Mouse (Mus musculus): ENCODE results near the gene Clic1. TPM values are rescaled to one million over a fixed set of nuclear protein-coding genes. Genes with fewer than 3 reads are reported as not detected.
A peak's percentile ranks its signal among the peaks of the same experiment; 100 is the strongest.

Gene Clic1
- polyA plus RNA-seq (2012; rRNA removed) = 229 and 236 TPM in 2 replicates
- 103 and 108 TPM in 2 replicates for polyA plus RNA-seq (2014; fragmentation: Nextera tagmentation; extraction: Ambion mirVana)

GRCm38 (mm10) chr17:35049561-35050016 is at the start of gene Clic1:
TSS of gene Clic1 (plus strand) at chr17:35049966.
- peaks cover 26% of the 10 kb centered on the region for H3K36me3 ChIP-seq (ENCODE audit: control insufficient read depth, insufficient read depth, low read length)
- peaks cover 41% of the 10 kb centered on the region for H3K4me1 ChIP-seq (ENCODE audit: control insufficient read depth, insufficient read depth, low read length)
- WGBS = 3% methylated on average over 11 of the region's 11 CpGs
- H3K4me2 ChIP-seq (replicated peaks; ENCODE audit: low read depth, low read length, severe bottlenecking) = peak within 1 kb of the TSS; percentile 91
- TF ChIP-seq POLR2A (IDR thresholded peaks at IDR 0.05; ENCODE audit: borderline replicate concordance, extremely low read depth, insufficient read depth, insufficient read length) = peak; percentile 49; the same call in 1 of the 2 replicates
- H3K9me3 ChIP-seq (ENCODE audit: control insufficient read depth, low read length) = no peaks in the 10 kb centered on the region
- ATAC-seq (ENCODE audit: low FRiP score, low read depth) = peak; percentile 4; the same call in 1 of the 2 replicates
- H3K4me3 ChIP-seq (replicated peaks; ENCODE audit: low read length) = peak within 1 kb of the TSS; percentile 63
- peak within 1 kb of the TSS; percentile 97 for H3K27ac ChIP-seq (replicated peaks; ENCODE audit: low read depth, low read length)
- H3K9ac ChIP-seq (ENCODE audit: low read depth, low read length, severe bottlenecking) = peak within 1 kb of the TSS; percentile 79
- no peaks in the 10 kb centered on the region for H3K27me3 ChIP-seq (ENCODE audit: control insufficient read depth, insufficient read depth, low read length)
- peak; percentile 92 for DNase-seq (ENCODE audit: low spot score)

DNA sequence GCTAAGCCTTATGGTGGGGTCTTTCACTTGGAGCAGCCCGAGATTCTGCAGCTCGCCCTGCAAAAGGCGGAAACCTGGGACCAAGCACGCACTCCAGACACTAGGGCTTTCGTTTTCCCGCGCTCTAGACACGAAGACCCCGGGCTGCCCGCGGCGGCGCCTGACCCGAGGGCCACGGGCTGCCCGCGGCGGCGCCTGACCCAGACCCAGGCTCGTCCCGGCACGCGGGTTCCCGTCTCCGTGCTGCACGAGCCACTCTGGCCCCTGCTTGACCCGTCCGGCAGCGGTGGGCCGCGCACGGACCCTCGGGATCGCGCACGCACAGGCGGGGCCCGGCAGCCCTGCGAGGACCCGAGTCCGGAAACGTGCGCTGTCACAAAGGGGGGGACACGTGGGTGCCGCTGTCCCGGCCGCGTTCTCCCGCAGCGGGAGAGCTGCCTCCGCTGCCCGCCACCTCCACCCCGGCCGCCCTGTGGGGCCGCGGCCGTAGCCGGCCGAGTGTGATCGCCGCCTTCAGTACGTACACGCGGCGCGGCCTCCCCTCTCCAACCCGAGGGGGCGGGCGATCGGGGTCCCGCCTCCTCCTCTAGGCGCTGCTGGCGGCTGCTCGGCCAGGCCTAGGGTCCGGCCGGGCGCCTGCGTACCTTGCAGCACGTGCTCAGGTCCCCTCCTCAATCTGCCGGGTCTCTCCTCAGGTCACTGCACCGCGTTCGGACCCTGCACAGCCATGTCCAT is 48.9 kb upstream of the Clic1 start, which contains the start of gene Vars:
Gene Vars (plus strand): TSS at position 271 of the 735 bp plus-strand sequence.
- Histone ChIP-seq H3K4me3 (replicated peaks; ENCODE audit: low read length) (peak within 1 kb of the TSS; percentile 91), H3K4me2 (replicated peaks; ENCODE audit: low read depth, low read length, severe bottlenecking) (peak within 1 kb of the TSS; percentile 88), H3K27ac (replicated peaks; ENCODE audit: low read depth, low read length) (peak within 1 kb of the TSS; percentile 99), H3K27me3 (ENCODE audit: control insufficient read depth, insufficient read depth, low read length) (no peaks in the 10 kb centered on the region), H3K9me3 (ENCODE audit: control insufficient read depth, low read length) (no peaks in the 10 kb centered on the region), H3K9ac (ENCODE audit: low read depth, low read length, severe bottlenecking) (peak within 1 kb of the TSS; percentile 78), H3K4me1 (ENCODE audit: control insufficient read depth, insufficient read depth, low read length) (peaks cover 18% of the 10 kb centered on the region), H3K36me3 (ENCODE audit: control insufficient read depth, insufficient read depth, low read length) (peaks cover 29% of the 10 kb centered on the region)
- ATAC-seq (ENCODE audit: low FRiP score, low read depth) (peak; percentile 89), DNase-seq (ENCODE audit: low spot score) (peak; percentile 86)
- under 1% methylated on average over 52 of the region's 83 CpGs for WGBS
- no peak for TF ChIP-seq POLR2A (IDR thresholded peaks at IDR 0.05; ENCODE audit: borderline replicate concordance, extremely low read depth, insufficient read depth, insufficient read length)

- peak overlapping the region; percentile 88 for H3K4me2 ChIP-seq (replicated peaks; ENCODE audit: low read depth, low read length, severe bottlenecking)
- peak overlapping the region; percentile 78 for H3K9ac ChIP-seq (ENCODE audit: low read depth, low read length, severe bottlenecking)
- ATAC-seq (ENCODE audit: low FRiP score, low read depth) (no peak; the same call in 1 of the 2 replicates), DNase-seq (ENCODE audit: low spot score) (peak; percentile 35)
- H3K27me3 ChIP-seq (ENCODE audit: control insufficient read depth, insufficient read depth, low read length) = no peaks in the 10 kb centered on the region
- H3K9me3 ChIP-seq (ENCODE audit: control insufficient read depth, low read length) = no peaks in the 10 kb centered on the region
- WGBS = under 1% methylated on average over 35 of the region's 35 CpGs
- peaks cover 34% of the 10 kb centered on the region for H3K36me3 ChIP-seq (ENCODE audit: control insufficient read depth, insufficient read depth, low read length)
- no peak for TF ChIP-seq POLR2A (IDR thresholded peaks at IDR 0.05; ENCODE audit: borderline replicate concordance, extremely low read depth, insufficient read depth, insufficient read length)
- H3K4me3 ChIP-seq (replicated peaks; ENCODE audit: low read length) = peak overlapping the region; percentile 91
- H3K4me1 ChIP-seq (ENCODE audit: control insufficient read depth, insufficient read depth, low read length) = peaks cover 18% of the 10 kb centered on the region
- H3K27ac ChIP-seq (replicated peaks; ENCODE audit: low read depth, low read length) = peak overlapping the region; percentile 99
These were observed 48.2 kb upstream of the Clic1 start for GRCm38 (mm10) chr17:35001452-35002152.

GRCm38 (mm10) chr17:35002153-35002865 is 47.5 kb upstream of the Clic1 start:
- WGBS = 6% methylated on average over 12 of the region's 12 CpGs
- H3K36me3 ChIP-seq (ENCODE audit: control insufficient read depth, insufficient read depth, low read length) = peaks cover 42% of the 10 kb centered on the region
- no peak for TF ChIP-seq POLR2A (IDR thresholded peaks at IDR 0.05; ENCODE audit: borderline replicate concordance, extremely low read depth, insufficient read depth, insufficient read length)
- peaks cover 16% of the 10 kb centered on the region for H3K4me1 ChIP-seq (ENCODE audit: control insufficient read depth, insufficient read depth, low read length)
- peak overlapping the region; percentile 88 for H3K4me2 ChIP-seq (replicated peaks; ENCODE audit: low read depth, low read length, severe bottlenecking)
- peak overlapping the region; percentile 99 for H3K27ac ChIP-seq (replicated peaks; ENCODE audit: low read depth, low read length)
- no peak for DNase-seq (ENCODE audit: low spot score)
- no peaks in the 10 kb centered on the region for H3K9me3 ChIP-seq (ENCODE audit: control insufficient read depth, low read length)
- no peak for ATAC-seq (ENCODE audit: low FRiP score, low read depth)
- H3K9ac ChIP-seq (ENCODE audit: low read depth, low read length, severe bottlenecking) = peak overlapping the region; percentile 78
- H3K4me3 ChIP-seq (replicated peaks; ENCODE audit: low read length) = peak overlapping the region; percentile 91
- H3K27me3 ChIP-seq (ENCODE audit: control insufficient read depth, insufficient read depth, low read length) = no peaks in the 10 kb centered on the region
